Mouse (Mus musculus) embryonic facial prominence, embryonic 11.5 days (tissue): ENCODE measurements at regions not wholly inside any gene's neighbourhood (a gene's known extent, or its start where the extent isn't known, plus 50 kb on each side); places are given as distances from the start of the nearest gene placed in this dataset.

Source experiments
- ATAC-seq: fragments of 200-750 bp; cut with Nextera tagmentation; replicated peaks from 2 replicates; pipeline ENCODE4 v1.8.0; 2017; ENCODE audit warnings: low read depth; ENCODE audit not compliant: insufficient number of reproducible peaks, low FRiP score, low TSS enrichment
- DNase-seq: peaks from one replicate; pipeline ENCODE4 v3.0.0-alpha.2; 2015; ENCODE audit warnings: low spot score
- H3K27ac ChIP-seq: fragments of 300-500 bp; sonication (generic); replicated peaks from 2 replicates; pipeline ENCODE4 v1.5.1; 2014; ENCODE audit warnings: mild to moderate bottlenecking, low read depth, low read length, control low read depth
- H3K27me3 ChIP-seq: fragments of 300-500 bp; sonication (generic); 2 replicates; pipeline ENCODE4 v1.6.1; 2014; ENCODE audit warnings: mild to moderate bottlenecking, low read length, moderate library complexity, mixed read lengths; ENCODE audit not compliant: control insufficient read depth, insufficient read depth
- H3K36me3 ChIP-seq: fragments of 300-500 bp; sonication (generic); replicated peaks from 2 replicates; pipeline ENCODE4 v1.6.1; 2014; ENCODE audit warnings: low read depth, mild to moderate bottlenecking, low read length, moderate library complexity, mixed read lengths; ENCODE audit not compliant: control insufficient read depth, insufficient read depth
- H3K4me1 ChIP-seq: fragments of 300-500 bp; sonication (generic); 2 replicates; pipeline ENCODE4 v1.6.1; 2014; ENCODE audit warnings: low read length, mixed read lengths; ENCODE audit not compliant: control insufficient read depth, insufficient read depth
- H3K4me2 ChIP-seq: fragments of 300-500 bp; sonication (generic); 2 replicates; pipeline ENCODE4 v1.6.1; 2014; ENCODE audit warnings: low read depth, mild to moderate bottlenecking, control low read depth, low read length, moderate library complexity
- H3K4me3 ChIP-seq: fragments of 300-500 bp; sonication (generic); 2 replicates; pipeline ENCODE4 v1.5.1; 2014; ENCODE audit warnings: low read depth, low read length, control low read depth
- H3K9ac ChIP-seq: fragments of 300-500 bp; sonication (generic); replicated peaks from 2 replicates; pipeline ENCODE4 v1.6.1; 2014; ENCODE audit warnings: mild to moderate bottlenecking, control low read depth, low read length
- H3K9me3 ChIP-seq: fragments of 300-500 bp; sonication (generic); replicated peaks from 2 replicates; pipeline ENCODE4 v1.6.1; 2016; ENCODE audit warnings: mild to moderate bottlenecking, low read length, inconsistent platforms, mixed read lengths; ENCODE audit not compliant: control insufficient read depth
- WGBS: fragments of 180-500 bp; shearing (Covaris S2); extraction: QIAGEN DNeasy Blood & Tissue Kit; methylation state at CpG from one replicate; pipeline ENCODE4 v1.1.7; 2014; 5-methylcytosine and 5-hydroxymethylcytosine counted together

- no peak for ATAC-seq
- H3K4me1 ChIP-seq = no peaks in the 10 kb centered on the region; the same call in 1 of the 2 replicates
- 71% methylated on average over 3 of the region's 3 CpGs for WGBS
Observed at GRCm38 (mm10) chr13:43948606-43949005, 164.0 kb downstream of the Cd83 start.

GRCm38 (mm10) chr13:43949740-43950643 lies 165.4 kb downstream of the Cd83 start:
- DNase-seq (no peak), ATAC-seq (no peak)
- Histone ChIP-seq H3K4me1 (no peaks in the 10 kb centered on the region; the same call in 1 of the 2 replicates), H3K9me3 (no peaks in the 10 kb centered on the region), H3K4me3 (no peak overlapping the region), H3K9ac (no peak overlapping the region), H3K36me3 (no peaks in the 10 kb centered on the region), H3K27ac (no peak overlapping the region), H3K27me3 (no peaks in the 10 kb centered on the region), H3K4me2 (no peak overlapping the region)
- 74% methylated on average over 15 of the region's 15 CpGs for WGBS

More at GRCm38 (mm10) chr13:43948606-43949005, 164.0 kb downstream of the Cd83 start:
- no peaks in the 10 kb centered on the region for H3K36me3 ChIP-seq
- H3K27ac ChIP-seq = no peak overlapping the region
- H3K9me3 ChIP-seq = no peaks in the 10 kb centered on the region
- DNase-seq = no peak
- no peaks in the 10 kb centered on the region for H3K27me3 ChIP-seq
- no peak overlapping the region for H3K4me2 ChIP-seq
- no peak overlapping the region for H3K9ac ChIP-seq
- no peak overlapping the region for H3K4me3 ChIP-seq

DNA sequence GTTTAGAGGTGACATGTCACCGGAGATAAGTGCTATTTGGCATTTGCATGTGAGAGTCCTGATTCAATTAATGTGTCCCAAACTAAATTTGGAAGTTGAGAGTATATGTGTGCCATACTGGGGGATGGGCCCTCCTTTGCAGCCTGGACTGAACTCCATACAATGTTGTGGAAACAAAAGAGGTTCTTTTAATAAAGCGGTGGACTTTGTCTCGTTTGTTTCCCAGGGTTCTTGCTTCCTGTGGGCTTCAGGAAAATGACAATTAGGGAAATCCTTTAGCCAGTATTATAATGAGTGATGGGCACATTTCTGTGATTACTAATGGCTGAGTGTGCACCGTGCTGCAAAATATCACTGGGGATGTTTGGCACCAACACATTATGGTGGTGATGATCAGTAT lies 167.9 kb downstream of the Cd83 start:
- ATAC-seq = no peak

GRCm38 (mm10) chr13:43952972-43953592 lies 168.5 kb downstream of the Cd83 start:
- Histone ChIP-seq H3K4me1 (no peaks in the 10 kb centered on the region; the same call in 1 of the 2 replicates), H3K27me3 (no peaks in the 10 kb centered on the region), H3K4me3 (no peak overlapping the region), H3K27ac (no peak overlapping the region), H3K4me2 (no peak overlapping the region), H3K36me3 (no peaks in the 10 kb centered on the region), H3K9ac (no peak overlapping the region), H3K9me3 (no peaks in the 10 kb centered on the region)
- DNase-seq (no peak), ATAC-seq (no peak)
- 79% methylated on average over 5 of the region's 5 CpGs for WGBS

More for the DNA sequence above, 167.9 kb downstream of the Cd83 start:
- H3K27ac ChIP-seq = no peak overlapping the region
- H3K27me3 ChIP-seq = no peaks in the 10 kb centered on the region
- H3K4me2 ChIP-seq = no peak overlapping the region
- no peak overlapping the region for H3K4me3 ChIP-seq
- no peaks in the 10 kb centered on the region for H3K36me3 ChIP-seq
- DNase-seq = no peak
- no peaks in the 10 kb centered on the region; the same call in 1 of the 2 replicates for H3K4me1 ChIP-seq
- H3K9me3 ChIP-seq = no peaks in the 10 kb centered on the region
- 63% methylated on average over 4 of the region's 4 CpGs for WGBS
- no peak overlapping the region for H3K9ac ChIP-seq

DNA sequence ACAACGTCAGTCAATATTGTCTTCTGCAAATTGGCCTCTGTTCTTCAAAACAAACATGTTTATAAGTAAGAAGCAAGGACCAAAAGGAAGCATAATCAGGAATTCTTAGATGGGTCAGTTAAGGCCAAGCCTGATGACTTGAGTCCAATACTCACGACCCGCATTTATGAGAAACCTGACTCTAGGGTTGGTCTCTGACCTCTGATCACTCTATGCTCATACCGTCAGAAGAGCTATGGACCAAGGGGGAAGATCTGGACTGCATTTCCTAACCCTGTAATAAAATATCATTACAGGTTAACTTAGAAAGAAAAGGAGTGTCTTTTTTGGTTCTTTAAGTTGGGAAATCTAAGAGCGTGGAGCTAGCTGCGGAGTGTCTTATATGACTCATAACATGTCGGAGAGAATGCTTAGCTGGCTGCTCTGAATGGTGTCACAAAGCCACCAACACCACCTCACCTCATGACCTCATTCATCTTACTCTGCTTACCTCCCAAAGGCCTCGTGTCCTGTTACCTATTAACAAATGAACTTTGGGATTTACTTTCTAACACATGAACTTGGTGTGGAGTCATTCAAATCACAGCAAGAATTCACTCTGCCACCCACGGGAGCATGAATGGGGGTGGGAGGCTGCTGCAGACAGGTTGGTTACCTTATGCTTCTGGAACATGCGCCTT lies 170.3 kb downstream of the Cd83 start:
- DNase-seq (no peak), ATAC-seq (no peak)
- Histone ChIP-seq H3K36me3 (no peaks in the 10 kb centered on the region), H3K9me3 (no peaks in the 10 kb centered on the region), H3K27ac (no peak overlapping the region), H3K9ac (no peak overlapping the region), H3K4me1 (no peaks in the 10 kb centered on the region; the same call in 1 of the 2 replicates), H3K4me2 (no peak overlapping the region), H3K27me3 (no peaks in the 10 kb centered on the region), H3K4me3 (no peak overlapping the region)
- 82% methylated on average over 10 of the region's 10 CpGs for WGBS

DNA sequence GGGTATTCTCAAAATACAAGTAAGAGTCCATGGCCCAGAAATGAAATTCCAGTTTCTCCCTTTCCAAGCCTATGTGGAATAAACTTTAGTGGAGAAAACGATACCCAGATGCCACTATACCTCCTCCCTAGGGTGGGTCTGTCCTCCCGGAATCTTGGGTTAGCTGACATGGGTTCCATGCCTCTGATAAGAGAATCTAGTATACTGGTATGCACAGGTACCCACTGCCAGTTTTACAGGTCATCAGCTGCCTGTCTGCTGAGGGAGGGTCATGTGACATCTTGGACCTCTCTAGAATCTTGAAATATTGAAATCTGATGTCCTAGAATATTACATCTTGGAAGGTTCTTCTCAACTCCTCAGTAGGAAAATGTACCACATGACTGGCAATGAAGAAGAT lies 172.5 kb downstream of the Cd83 start:
- DNase-seq = no peak
- WGBS = 84% methylated on average over 2 of the region's 2 CpGs
- Histone ChIP-seq H3K4me3 (no peak overlapping the region), H3K9me3 (no peaks in the 10 kb centered on the region), H3K36me3 (no peaks in the 10 kb centered on the region), H3K9ac (no peak overlapping the region), H3K4me1 (no peaks in the 10 kb centered on the region), H3K27me3 (no peaks in the 10 kb centered on the region), H3K4me2 (no peak overlapping the region), H3K27ac (no peak overlapping the region)
- no peak for ATAC-seq

GRCm38 (mm10) chr13:43959121-43959572 lies 174.6 kb downstream of the Cd83 start:
- no peak overlapping the region for H3K27ac ChIP-seq
- no peak overlapping the region for H3K9ac ChIP-seq
- no peaks in the 10 kb centered on the region for H3K4me1 ChIP-seq
- WGBS = 65% methylated on average over 9 of the region's 9 CpGs
- DNase-seq = no peak
- H3K4me2 ChIP-seq = no peak overlapping the region
- H3K36me3 ChIP-seq = no peaks in the 10 kb centered on the region
- H3K27me3 ChIP-seq = no peaks in the 10 kb centered on the region
- ATAC-seq = no peak
- H3K4me3 ChIP-seq = no peak overlapping the region
- no peaks in the 10 kb centered on the region for H3K9me3 ChIP-seq
